Mouse (Mus musculus) small intestine, adult 2 months (tissue): ENCODE data around the gene D17H6S53E. TPM values are rescaled to one million over a fixed set of nuclear protein-coding genes. Genes with fewer than 3 reads are reported as not detected.

Experiments used
- H3K27ac ChIP-seq: fragments of 200-500 bp; 2 replicates; pipeline ENCODE4 v1.5.1; 2012; ENCODE audit warnings: low read depth, low read length, control low read depth, inconsistent platforms; ENCODE audit not compliant: insufficient read depth
- H3K27me3 ChIP-seq: fragments of 200-500 bp; 2 replicates; pipeline ENCODE4 v1.6.1; 2012; ENCODE audit warnings: mild to moderate bottlenecking, moderate library complexity, low read length, inconsistent platforms; ENCODE audit not compliant: control insufficient read depth, insufficient read depth
- H3K36me3 ChIP-seq: fragments of 200-500 bp; 2 replicates; pipeline ENCODE4 v1.6.1; 2012; ENCODE audit warnings: mild to moderate bottlenecking, low read length, control low read depth, inconsistent platforms; ENCODE audit not compliant: control insufficient read depth, insufficient read depth
- H3K4me1 ChIP-seq: fragments of 200-500 bp; 2 replicates; pipeline ENCODE4 v1.6.1; 2012; ENCODE audit warnings: low read length, inconsistent platforms, mixed read lengths; ENCODE audit not compliant: control insufficient read depth, insufficient read depth, insufficient read length
- H3K4me3 ChIP-seq: fragments of 200-500 bp; 2 replicates; pipeline ENCODE4 v1.5.1; 2012; ENCODE audit warnings: low read depth, mild to moderate bottlenecking, control low read depth, inconsistent platforms, low read length, moderate library complexity
- CTCF ChIP-seq: fragments of 200-500 bp; IDR thresholded peaks from 2 replicates; pipeline ENCODE4 v1.5.1; 2012; ENCODE audit warnings: low read depth, mild to moderate bottlenecking, control low read depth, inconsistent platforms, low read length, moderate library complexity, mixed read lengths; ENCODE audit not compliant: insufficient replicate concordance, insufficient read length; ENCODE audit errors: extremely low read depth
- POLR2A ChIP-seq: fragments of 200-500 bp; IDR thresholded peaks from 2 replicates; pipeline ENCODE4 v1.6.1; 2012; ENCODE audit warnings: low read depth, mild to moderate bottlenecking, control low read depth, inconsistent platforms, low read length, moderate library complexity
- whole genome bisulfite sequencing: fragments of 180-500 bp; shearing (Covaris S2); methylation state at CpG from one replicate; pipeline ENCODE4 v1.1.7; 2018; 5-methylcytosine and 5-hydroxymethylcytosine counted together
- polyA plus RNA-seq: library from polyadenylated mRNA; depleted of rRNA; stranded (reverse); fragments of >200 nt; gene quantifications from 2 replicates; pipeline ENCODE4 v1.2.3, GENCODE M21; 2012

D17H6S53E gene
- polyA plus RNA-seq, 1 experiment, result 16.2 TPM

- peaks cover 24% of the 10 kb centered on the region for H3K4me1 ChIP-seq
- H3K27ac ChIP-seq, result peak overlapping the region; percentile 35; the same call in 1 of the 2 replicates
Measured at GRCm38 (mm10) chr17:35103221-35103690, 22.9 kb upstream of the D17H6S53E start.

GRCm38 (mm10) chr17:35104079-35104478 lies 22.1 kb upstream of the D17H6S53E start:
- no peak for TF ChIP-seq CTCF
- peaks cover 34% of the 10 kb centered on the region for H3K36me3 ChIP-seq
- H3K4me3 ChIP-seq, result no peak overlapping the region
- WGBS, result 96% methylated on average over 7 of the region's 7 CpGs
- no peaks in the 10 kb centered on the region for H3K27me3 ChIP-seq
- no peak overlapping the region for H3K27ac ChIP-seq
- peaks cover 24% of the 10 kb centered on the region for H3K4me1 ChIP-seq

More at GRCm38 (mm10) chr17:35103221-35103690, 22.9 kb upstream of the D17H6S53E start:
- peaks cover 40% of the 10 kb centered on the region for H3K36me3 ChIP-seq
- TF ChIP-seq POLR2A (no peak), CTCF (no peak)
- H3K27me3 ChIP-seq, result no peaks in the 10 kb centered on the region
- 20% methylated on average over 6 of the region's 6 CpGs for WGBS
- no peak overlapping the region for H3K4me3 ChIP-seq

GRCm38 (mm10) chr17:35104754-35105153 lies 21.4 kb upstream of the D17H6S53E start:
- Histone ChIP-seq H3K4me3 (no peak overlapping the region), H3K27me3 (no peaks in the 10 kb centered on the region), H3K4me1 (peaks cover 21% of the 10 kb centered on the region), H3K36me3 (peaks cover 30% of the 10 kb centered on the region), H3K27ac (no peak overlapping the region)
- TF ChIP-seq POLR2A, result no peak
- TF ChIP-seq CTCF, result no peak
- WGBS, result 87% methylated on average over 6 of the region's 6 CpGs

GRCm38 (mm10) chr17:35105740-35106389 lies 20.3 kb upstream of the D17H6S53E start:
- no peaks in the 10 kb centered on the region for H3K27me3 ChIP-seq

GRCm38 (mm10) chr17:35106522-35106921 lies 19.7 kb upstream of the D17H6S53E start:
- peaks cover 11% of the 10 kb centered on the region for H3K4me1 ChIP-seq
- H3K4me3 ChIP-seq, result no peak overlapping the region
- H3K27ac ChIP-seq, result no peak overlapping the region
- TF ChIP-seq CTCF (no peak), POLR2A (no peak)
- no peaks in the 10 kb centered on the region for H3K27me3 ChIP-seq
- peaks cover 17% of the 10 kb centered on the region for H3K36me3 ChIP-seq
- 58% methylated on average over 3 of the region's 3 CpGs for WGBS

More at GRCm38 (mm10) chr17:35105740-35106389, 20.3 kb upstream of the D17H6S53E start:
- peaks cover 23% of the 10 kb centered on the region for H3K36me3 ChIP-seq
- no peak overlapping the region for H3K4me3 ChIP-seq
- H3K27ac ChIP-seq, result no peak overlapping the region
- WGBS, result 30% methylated on average over 13 of the region's 13 CpGs
- TF ChIP-seq CTCF (peak; percentile 53; the same call in 1 of the 2 replicates), POLR2A (no peak)
- H3K4me1 ChIP-seq, result peaks cover 12% of the 10 kb centered on the region

- Histone ChIP-seq H3K27ac (no peak within 1 kb of the TSS), H3K27me3 (no peaks in the 10 kb centered on the region), H3K4me1 (peaks cover 8% of the 10 kb centered on the region; the same call in 1 of the 2 replicates), H3K36me3 (peaks cover 2% of the 10 kb centered on the region; the same call in 1 of the 2 replicates), H3K4me3 (no peak within 1 kb of the TSS)
- WGBS, result 84% methylated on average over 6 of the region's 6 CpGs
- TF ChIP-seq POLR2A (no peak), CTCF (no peak)
Measured at GRCm38 (mm10) chr17:35108097-35108496, 18.1 kb upstream of the D17H6S53E start, which contains the start of gene Ly6g5c. TSS of gene Ly6g5c (plus strand) at chr17:35108279.

- Histone ChIP-seq H3K27ac (no peak overlapping the region), H3K4me1 (no peaks in the 10 kb centered on the region), H3K4me3 (no peak overlapping the region), H3K36me3 (peaks cover 24% of the 10 kb centered on the region), H3K27me3 (no peaks in the 10 kb centered on the region)
- TF ChIP-seq CTCF, result no peak
- no peak for TF ChIP-seq POLR2A
- WGBS, result 74% methylated on average over 9 of the region's 9 CpGs
Measured at GRCm38 (mm10) chr17:35111774-35112173, 14.4 kb upstream of the D17H6S53E start.
